Mouse (Mus musculus): ENCODE data around the gene Hook2. TPM values are rescaled to one million over a fixed set of nuclear protein-coding genes. Genes with fewer than 3 reads are reported as not detected.

Gene Hook2
- total and polyA plus RNA-seq, 3 experiments = 2.0 to 2.4 (median 2.0) TPM

DNA sequence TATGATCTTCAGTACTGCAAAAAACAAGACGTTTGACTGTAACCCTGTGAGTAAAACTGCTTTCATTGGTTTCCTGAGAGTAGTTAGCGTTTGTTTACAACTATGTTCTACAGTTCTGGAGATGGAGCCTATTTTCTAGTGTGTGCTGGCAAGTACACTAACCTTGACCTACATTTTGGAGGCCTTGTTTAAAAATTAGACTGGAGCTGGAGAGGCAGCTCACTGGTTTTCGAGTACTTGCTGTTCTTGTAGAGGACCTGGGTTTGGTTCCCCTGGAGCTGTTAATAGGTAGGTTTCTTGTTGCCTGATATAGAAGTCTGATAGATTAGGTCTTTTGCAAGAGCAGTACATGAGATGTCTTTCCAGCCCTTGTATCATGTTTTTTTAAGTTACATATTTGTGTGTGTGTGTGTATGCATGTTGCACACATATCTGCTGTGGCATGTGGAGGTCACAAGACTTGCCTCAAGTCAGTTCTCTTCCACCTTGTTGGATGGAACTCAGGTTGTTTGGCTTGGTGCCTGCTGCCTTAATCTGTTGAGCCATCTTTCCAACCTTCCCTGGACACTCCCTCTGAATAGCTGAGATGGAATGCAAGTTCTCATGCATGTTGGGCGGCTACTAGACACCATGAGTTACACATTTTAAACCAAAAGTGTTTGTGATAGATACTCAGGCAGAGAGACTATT lies 42.4 kb downstream of the Hook2 start:
- H3K27ac ChIP-seq = peak overlapping the region; percentile 67
- no peak overlapping the region for H3K4me3 ChIP-seq
- peaks cover 3% of the 10 kb centered on the region; the same call in 1 of the 2 replicates for H3K79me2 ChIP-seq (replicated peaks; ENCODE audit: control insufficient read depth, insufficient read depth, low read length)
- WGBS = 61% methylated on average over 4 of the region's 4 CpGs
- H3K9ac ChIP-seq (ENCODE audit: low read depth, low read length) = no peak overlapping the region
- H3K4me1 ChIP-seq (ENCODE audit: control insufficient read depth, insufficient read depth, low read length) = peaks cover 11% of the 10 kb centered on the region
- TF ChIP-seq EP300 (IDR thresholded peaks at IDR 0.05; ENCODE audit: insufficient read depth, low read depth, low read length) (no peak), POLR2A (IDR thresholded peaks at IDR 0.05; ENCODE audit: insufficient read depth, low read depth, low read length) (no peak), CTCF (IDR thresholded peaks at IDR 0.05) (no peak)
- intact Hi-C loops (cut with DNase I) = no loop called here
- H3K27me3 ChIP-seq (ENCODE audit: control insufficient read depth, insufficient read depth, low read length) = no peaks in the 10 kb centered on the region
- no peak for DNase-seq
- H3K36me3 ChIP-seq (ENCODE audit: control insufficient read depth, insufficient read depth, low read length) = peaks cover 9% of the 10 kb centered on the region

DNA sequence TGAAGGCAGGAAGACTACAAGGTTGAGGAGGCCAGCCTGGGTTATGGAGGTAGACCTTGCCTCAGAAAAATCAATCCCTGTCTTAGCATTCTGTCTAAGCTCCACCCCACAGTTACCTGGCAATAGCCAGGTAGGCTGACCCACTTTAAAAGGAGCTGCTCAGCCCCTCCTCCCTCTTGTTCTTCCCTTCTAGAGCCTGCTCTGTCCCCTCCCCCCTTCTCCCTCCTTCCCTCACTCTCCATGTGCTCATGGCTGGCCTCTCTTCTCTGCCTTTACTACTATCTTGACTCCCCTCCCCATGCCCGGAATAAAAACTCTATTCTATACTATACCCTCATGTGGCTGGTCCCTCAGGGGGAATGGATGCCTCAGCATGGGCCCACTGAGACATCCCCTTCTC lies 43.5 kb downstream of the Hook2 start:
- WGBS = 65% methylated on average over 1 of the region's 1 CpGs
- intact Hi-C loops (cut with DNase I) = no loop called here
- no peaks in the 10 kb centered on the region for H3K27me3 ChIP-seq (ENCODE audit: control insufficient read depth, insufficient read depth, low read length)

DNA sequence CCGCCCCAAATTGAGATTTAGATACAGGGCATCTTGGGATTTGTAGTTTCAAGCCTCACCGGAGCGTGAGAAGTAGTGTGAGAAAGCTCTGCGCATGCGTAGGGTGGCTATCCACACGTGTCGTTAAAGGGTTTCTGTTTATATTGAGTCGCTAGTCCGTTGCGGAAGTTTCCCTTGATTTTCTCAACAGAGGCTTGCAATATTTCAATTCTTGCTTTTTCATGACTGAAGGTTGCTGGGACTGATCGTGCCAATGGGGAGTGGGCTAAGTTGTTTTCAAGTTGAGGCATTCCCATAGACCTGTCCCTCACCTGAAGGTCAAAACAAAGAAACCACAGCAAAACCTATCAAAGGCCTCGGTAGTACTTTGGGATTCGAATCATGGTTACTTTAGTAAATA lies 44.4 kb downstream of the Hook2 start:
- Histone ChIP-seq H3K4me3 (peak overlapping the region; percentile 32), H3K27ac (peak overlapping the region; percentile 96), H3K79me2 (replicated peaks; ENCODE audit: control insufficient read depth, insufficient read depth, low read length) (no peaks in the 10 kb centered on the region), H3K27me3 (ENCODE audit: control insufficient read depth, insufficient read depth, low read length) (no peaks in the 10 kb centered on the region), H3K4me1 (ENCODE audit: control insufficient read depth, insufficient read depth, low read length) (peaks cover 7% of the 10 kb centered on the region), H3K36me3 (ENCODE audit: control insufficient read depth, insufficient read depth, low read length) (peaks cover 9% of the 10 kb centered on the region), H3K9ac (ENCODE audit: low read depth, low read length) (peak overlapping the region; percentile 48; the same call in 1 of the 2 replicates)
- intact Hi-C loops (cut with DNase I) = loop anchor here (5.0 kb wide), 1 partner anchor 38 kb away; the partner anchor contains the start of gene Dhps
- TF ChIP-seq EP300 (IDR thresholded peaks at IDR 0.05; ENCODE audit: insufficient read depth, low read depth, low read length) (no peak), CTCF (IDR thresholded peaks at IDR 0.05) (no peak), POLR2A (IDR thresholded peaks at IDR 0.05; ENCODE audit: insufficient read depth, low read depth, low read length) (peak; percentile 64; the same call in 1 of the 2 replicates)
- WGBS = 2% methylated on average over 13 of the region's 13 CpGs
- peak; percentile 49 to 77 for DNase-seq

More for the DNA sequence above, 43.5 kb downstream of the Hook2 start:
- peaks cover 7% of the 10 kb centered on the region for H3K4me1 ChIP-seq (ENCODE audit: control insufficient read depth, insufficient read depth, low read length)
- H3K9ac ChIP-seq (ENCODE audit: low read depth, low read length) = no peak overlapping the region
- DNase-seq = no peak
- no peak overlapping the region for H3K4me3 ChIP-seq
- no peak for TF ChIP-seq POLR2A (IDR thresholded peaks at IDR 0.05; ENCODE audit: insufficient read depth, low read depth, low read length)
- no peak for TF ChIP-seq EP300 (IDR thresholded peaks at IDR 0.05; ENCODE audit: insufficient read depth, low read depth, low read length)
- TF ChIP-seq CTCF (IDR thresholded peaks at IDR 0.05) = no peak
- no peak overlapping the region for H3K27ac ChIP-seq
- H3K36me3 ChIP-seq (ENCODE audit: control insufficient read depth, insufficient read depth, low read length) = peaks cover 9% of the 10 kb centered on the region
- H3K79me2 ChIP-seq (replicated peaks; ENCODE audit: control insufficient read depth, insufficient read depth, low read length) = no peaks in the 10 kb centered on the region

DNA sequence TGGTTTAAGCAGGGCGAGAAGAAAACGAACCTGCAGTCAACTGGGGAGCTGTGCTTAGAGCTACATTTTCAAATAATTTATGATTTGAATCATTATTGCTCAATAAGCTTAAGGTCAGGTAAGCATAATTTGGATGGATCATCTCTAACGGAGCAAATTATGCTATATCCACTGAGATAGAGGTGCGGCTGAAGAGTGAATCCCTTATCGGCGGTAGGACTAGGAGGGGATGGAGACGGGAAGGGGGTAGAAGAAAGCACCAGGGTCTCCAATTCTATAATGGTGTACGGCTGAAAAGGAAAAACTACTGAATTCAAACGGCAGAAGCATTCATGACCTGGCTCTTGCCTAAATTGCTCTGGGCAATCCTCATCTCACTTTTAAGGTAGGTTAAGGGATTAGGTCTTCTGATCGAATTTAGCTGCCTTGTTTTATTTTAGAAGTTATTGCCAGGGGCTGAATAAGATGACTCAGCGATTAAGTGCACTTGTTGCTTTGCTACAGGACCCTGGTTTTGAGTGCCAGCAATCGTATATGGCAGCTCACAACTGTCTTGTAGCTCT lies 44.8 kb downstream of the Hook2 start:
- 5% methylated on average over 12 of the region's 12 CpGs for WGBS
- intact Hi-C loops (cut with DNase I) = loop anchor here (5.0 kb wide), 1 partner anchor 37 kb away; the partner anchor contains the start of gene Dhps

DNA sequence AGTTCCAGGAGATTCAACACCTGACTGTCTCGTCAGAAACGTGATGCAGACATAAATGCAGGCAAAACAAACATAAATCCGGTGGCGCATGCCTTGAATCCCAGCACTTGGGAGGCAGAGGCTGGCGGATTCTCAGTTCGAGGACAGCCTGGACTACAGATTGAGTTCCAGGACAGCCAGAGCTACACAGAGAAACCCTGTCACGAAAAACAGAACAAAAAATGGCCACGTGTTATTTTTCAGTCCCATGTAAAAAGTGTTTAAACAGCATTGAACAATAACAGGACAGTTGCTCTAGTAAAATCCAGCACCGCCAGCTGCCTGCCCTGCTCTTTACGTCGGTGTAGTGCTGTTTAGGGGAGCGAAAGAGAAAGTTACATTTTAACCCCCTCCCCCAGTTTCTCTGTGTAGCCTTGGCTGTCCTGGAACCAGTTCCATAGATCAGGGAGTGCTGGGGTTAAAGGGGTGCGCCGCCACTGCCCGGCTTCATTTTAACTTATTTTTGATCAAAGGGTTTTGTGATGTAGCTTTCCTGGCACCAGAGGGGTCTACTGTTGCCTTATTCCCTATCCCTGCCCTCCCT lies 45.4 kb downstream of the Hook2 start:
- intact Hi-C loops (cut with DNase I) = loop anchor here (5.0 kb wide), 1 partner anchor 36 kb away; the partner anchor contains the start of gene Dhps
- peak; percentile 29 to 38 for DNase-seq

More for the DNA sequence above, 44.8 kb downstream of the Hook2 start:
- no peaks in the 10 kb centered on the region for H3K27me3 ChIP-seq (ENCODE audit: control insufficient read depth, insufficient read depth, low read length)
- no peak for DNase-seq
- peak overlapping the region; percentile 83 for H3K9ac ChIP-seq (ENCODE audit: low read depth, low read length)
- H3K79me2 ChIP-seq (replicated peaks; ENCODE audit: control insufficient read depth, insufficient read depth, low read length) = no peaks in the 10 kb centered on the region; the same call in 1 of the 2 replicates
- peaks cover 9% of the 10 kb centered on the region for H3K36me3 ChIP-seq (ENCODE audit: control insufficient read depth, insufficient read depth, low read length)
- peak overlapping the region; percentile 96 for H3K27ac ChIP-seq
- TF ChIP-seq CTCF (IDR thresholded peaks at IDR 0.05) (no peak), EP300 (IDR thresholded peaks at IDR 0.05; ENCODE audit: insufficient read depth, low read depth, low read length) (no peak), POLR2A (IDR thresholded peaks at IDR 0.05; ENCODE audit: insufficient read depth, low read depth, low read length) (no peak; the same call in 1 of the 2 replicates)
- H3K4me3 ChIP-seq = peak overlapping the region; percentile 76
- peaks cover 7% of the 10 kb centered on the region for H3K4me1 ChIP-seq (ENCODE audit: control insufficient read depth, insufficient read depth, low read length)

More for the DNA sequence above, 45.4 kb downstream of the Hook2 start:
- Histone ChIP-seq H3K27me3 (ENCODE audit: control insufficient read depth, insufficient read depth, low read length) (no peaks in the 10 kb centered on the region), H3K9ac (ENCODE audit: low read depth, low read length) (peak overlapping the region; percentile 83), H3K79me2 (replicated peaks; ENCODE audit: control insufficient read depth, insufficient read depth, low read length) (peaks cover 3% of the 10 kb centered on the region; the same call in 1 of the 2 replicates), H3K27ac (peak overlapping the region; percentile 96), H3K36me3 (ENCODE audit: control insufficient read depth, insufficient read depth, low read length) (peaks cover 9% of the 10 kb centered on the region), H3K4me1 (ENCODE audit: control insufficient read depth, insufficient read depth, low read length) (peaks cover 7% of the 10 kb centered on the region), H3K4me3 (peak overlapping the region; percentile 76)
- no peak for TF ChIP-seq CTCF (IDR thresholded peaks at IDR 0.05)
- no peak for TF ChIP-seq EP300 (IDR thresholded peaks at IDR 0.05; ENCODE audit: insufficient read depth, low read depth, low read length)
- no peak for TF ChIP-seq POLR2A (IDR thresholded peaks at IDR 0.05; ENCODE audit: insufficient read depth, low read depth, low read length)
- WGBS = under 1% methylated on average over 15 of the region's 15 CpGs

All from heart, adult 2 months (tissue).